Mouse (Mus musculus) olfactory bulb, adult 2 months (tissue): Measurements from ENCODE around the gene Trpm3.

ENCODE experiments used
- CTCF ChIP-seq: fragments of 200-500 bp; IDR thresholded peaks from 2 replicates; pipeline ENCODE4 v1.5.1; 2012; ENCODE audit warnings: low read depth, mild to moderate bottlenecking, low read length, moderate library complexity; ENCODE audit not compliant: insufficient read depth
- POLR2A ChIP-seq: fragments of 200-500 bp; IDR thresholded peaks from 2 replicates; pipeline ENCODE4 v1.6.1; 2012; ENCODE audit warnings: mild to moderate bottlenecking, low read depth, low read length, moderate library complexity; ENCODE audit not compliant: insufficient read depth

DNA sequence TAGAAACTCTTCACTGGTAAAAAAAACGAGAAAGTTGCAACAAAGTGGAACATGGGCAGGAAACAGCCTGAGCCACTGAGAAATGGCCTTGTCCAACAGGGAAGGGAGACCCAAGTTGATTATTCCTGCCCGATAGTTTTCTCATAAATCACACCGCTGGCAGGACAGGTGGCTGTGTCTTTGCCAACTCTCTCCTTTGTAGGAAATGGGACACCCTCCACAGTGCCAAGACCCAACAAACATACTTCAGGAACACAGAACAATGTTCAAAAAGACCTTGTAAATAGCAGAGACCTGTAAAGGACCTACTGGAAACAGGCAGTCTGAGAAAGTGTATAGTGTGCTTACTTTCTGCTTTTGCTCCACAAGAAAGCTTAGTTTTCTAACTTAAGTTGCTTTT lies 490.0 kb downstream of the Trpm3 start:
- TF ChIP-seq POLR2A (no peak), CTCF (no peak)
